8 mouse cellular contexts compared by ENCODE assay signal in the genomic region with DNA sequence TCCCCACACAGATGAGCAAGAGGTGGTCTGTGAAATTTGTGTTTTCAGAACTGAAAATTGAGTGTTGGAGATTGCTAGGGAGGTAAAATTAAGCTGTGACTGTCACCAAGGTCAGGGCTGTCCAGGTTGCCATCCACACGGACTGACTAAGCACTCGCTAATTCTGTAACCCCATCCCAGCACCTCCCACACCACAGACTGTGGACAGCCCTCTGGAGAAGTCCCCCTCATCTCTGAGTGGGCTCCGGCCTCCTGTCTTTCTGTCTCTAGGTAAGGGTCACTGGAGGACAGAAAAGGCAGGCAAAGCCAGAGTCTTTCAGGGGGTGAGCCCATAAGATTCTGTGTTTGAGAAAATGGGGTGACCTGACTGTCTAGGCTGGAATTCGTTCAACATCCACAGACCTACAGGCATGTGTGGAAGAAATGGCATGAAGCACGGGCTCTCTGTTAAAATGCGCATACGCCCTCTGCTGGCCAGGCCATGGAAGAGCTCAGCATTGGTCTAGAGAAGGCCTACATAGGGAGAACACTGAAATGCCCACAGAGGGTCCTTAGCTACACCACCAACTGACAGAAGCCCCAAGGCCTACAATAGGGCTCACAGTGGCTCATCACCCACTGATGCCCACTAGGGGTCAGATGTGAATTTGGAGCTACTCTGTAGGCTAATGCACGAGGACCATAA. TPM values are rescaled to one million over a fixed set of nuclear protein-coding genes. Genes with fewer than 3 reads are reported as not detected.
A peak's percentile ranks its signal among the peaks of the same experiment; 100 is the strongest.
DNase-seq lines count a peak whose midpoint lies in the region; ATAC-seq and TF ChIP-seq lines count a peak whose summit lies in the region.

No protein-coding gene starts in this region.

- no peak overlapping the region for H3K27ac ChIP-seq in liver, embryonic 12.5 days
- H3K27ac ChIP-seq in cortical plate, adult 2 months (ENCODE audit: insufficient read depth, low read length), result no peak overlapping the region
- H3K27ac ChIP-seq in midbrain, embryonic 14.5 days (replicated peaks; ENCODE audit: low read depth, low read length), result no peak overlapping the region

- intact Hi-C loops in left cerebral cortex, postnatal 36 days (cut with DNase I), result loop anchor here (5.0 kb wide), 1 partner anchor 53 kb away; a partner anchor contains a TSS

- TF ChIP-seq POLR2A in cortical plate, adult 2 months (IDR thresholded peaks at IDR 0.05; ENCODE audit: extremely low read depth, insufficient read depth, low read length), result no peak

- H3K4me1 ChIP-seq in liver, embryonic 12.5 days, result no peaks in the 10 kb centered on the region
- H3K4me1 ChIP-seq in cortical plate, adult 2 months (ENCODE audit: control insufficient read depth, insufficient read depth, low read length), result peaks cover 5% of the 10 kb centered on the region
- H3K4me1 ChIP-seq in midbrain, embryonic 14.5 days (ENCODE audit: control insufficient read depth, insufficient read depth, low read length), result no peaks in the 10 kb centered on the region

- no peak overlapping the region for H3K4me3 ChIP-seq in liver, embryonic 12.5 days
- H3K4me3 ChIP-seq in cortical plate, adult 2 months (ENCODE audit: insufficient read depth, low read length), result no peak overlapping the region
- H3K4me3 ChIP-seq in midbrain, embryonic 14.5 days (replicated peaks; ENCODE audit: low read depth, low read length), result no peak overlapping the region

- DNase-seq in liver, result peak; percentile 67
- DNase-seq in gastrocnemius, postnatal 25 days, result peak; percentile 28
- peak; percentile 32 for DNase-seq in kidney, adult 11 months
- peak; percentile 77 to 80 for DNase-seq in left cerebral cortex, postnatal 36 days (ENCODE audit: low spot score in 2 of 2)
- peak; percentile 92 for DNase-seq in midbrain, embryonic 14.5 days
- DNase-seq in spleen, adult 12 weeks (ENCODE audit: low spot score), result peak; percentile 30

- peaks cover 37% of the 10 kb centered on the region for H3K27me3 ChIP-seq in liver, embryonic 12.5 days (replicated peaks)
- no peaks in the 10 kb centered on the region for H3K27me3 ChIP-seq in midbrain, embryonic 14.5 days (ENCODE audit: control insufficient read depth, insufficient read depth, low read length)

- WGBS in liver, embryonic 12.5 days (ENCODE audit: insufficient replicate concordance), result 20% methylated on average over 8 of the region's 8 CpGs
- WGBS in midbrain, embryonic 14.5 days, result 30% methylated on average over 8 of the region's 8 CpGs

- ATAC-seq in liver, embryonic 12.5 days, result no peak
- ATAC-seq in midbrain, embryonic 14.5 days (ENCODE audit: low FRiP score, low TSS enrichment), result peak; percentile 47

- no peak overlapping the region for H3K9ac ChIP-seq in liver, embryonic 12.5 days
- no peak overlapping the region for H3K9ac ChIP-seq in midbrain, embryonic 14.5 days (replicated peaks; ENCODE audit: low read length)

- H3K36me3 ChIP-seq in liver, embryonic 12.5 days, result no peaks in the 10 kb centered on the region
- H3K36me3 ChIP-seq in midbrain, embryonic 14.5 days (ENCODE audit: control insufficient read depth, insufficient read depth, low read length), result no peaks in the 10 kb centered on the region

- TF ChIP-seq CTCF in cortical plate, adult 2 months (IDR thresholded peaks at IDR 0.05; ENCODE audit: extremely low read depth, insufficient read depth, low read length), result peak; percentile 94

- H3K9me3 ChIP-seq in liver, embryonic 12.5 days (replicated peaks), result no peaks in the 10 kb centered on the region
- no peaks in the 10 kb centered on the region for H3K9me3 ChIP-seq in midbrain, embryonic 14.5 days (ENCODE audit: control insufficient read depth, low read length)

- no peak overlapping the region for H3K4me2 ChIP-seq in liver, embryonic 12.5 days
- H3K4me2 ChIP-seq in midbrain, embryonic 14.5 days (ENCODE audit: low read length), result no peak overlapping the region

RNA-seq across cellular contexts. Expression of a gene that starts 54.1 kb away (rescaled TPM):
- polyA plus RNA-seq in liver, embryonic 12.5 days (2016; fragmentation: Nextera tagmentation; extraction: Ambion mirVana), result not detected in 2 replicates
- 38.6 and 38.8 TPM in 2 replicates for polyA plus RNA-seq in cortical plate, adult 2 months (2012; rRNA removed)
- under 1 TPM; 0.43 to 0.48 TPM for total RNA-seq in gastrocnemius, postnatal 25 days (2021)
- 10 to 100 TPM; 36.6 to 46.1 TPM for total RNA-seq in left cerebral cortex, postnatal 36 days (2021)
- polyA plus RNA-seq in midbrain, embryonic 14.5 days (2014; fragmentation: Nextera tagmentation; extraction: Ambion mirVana), result 24.9 and 36.2 TPM in 2 replicates

Comparison
In these comparisons a context has a peak if more than half of its experiments do, and no peak if none do; other contexts are left out.
1. DNase-seq: peak in every context shown above with its lines; median percentile 92 in midbrain, embryonic 14.5 days; 78 in left cerebral cortex, postnatal 36 days; 67 in liver; 32 in kidney, adult 11 months; 30 in spleen, adult 12 weeks; 28 in gastrocnemius, postnatal 25 days.
2. RNA of a gene that starts 54.1 kb away (polyA plus RNA-seq): 38.6 to 38.8 TPM in cortical plate, adult 2 months and 24.9 to 36.2 TPM in midbrain, embryonic 14.5 days; not detected in liver, embryonic 12.5 days; every median in the first group is over 10 times any median in the second.